Mouse (Mus musculus) spleen, adult 18-20 months (tissue): Measurements from ENCODE around the gene Hist1h2bc.
"Not testable (repeated sequence)": the region's sequence is repeated elsewhere in the genome, so short reads cannot be mapped to it uniquely, and the experiment has no call there.

Experiments
- DNase-seq, 2 experiments: peaks; one replicate each; pipeline ENCODE4 v3.0.0; 2022; ENCODE audit warnings: mixed read lengths in 2 of 2

Gene Hist1h2bc

GRCm38 (mm10) chr13:23699767-23700166, 15.8 kb downstream of the Hist1h2bc start:
- no peak for DNase-seq

DNA sequence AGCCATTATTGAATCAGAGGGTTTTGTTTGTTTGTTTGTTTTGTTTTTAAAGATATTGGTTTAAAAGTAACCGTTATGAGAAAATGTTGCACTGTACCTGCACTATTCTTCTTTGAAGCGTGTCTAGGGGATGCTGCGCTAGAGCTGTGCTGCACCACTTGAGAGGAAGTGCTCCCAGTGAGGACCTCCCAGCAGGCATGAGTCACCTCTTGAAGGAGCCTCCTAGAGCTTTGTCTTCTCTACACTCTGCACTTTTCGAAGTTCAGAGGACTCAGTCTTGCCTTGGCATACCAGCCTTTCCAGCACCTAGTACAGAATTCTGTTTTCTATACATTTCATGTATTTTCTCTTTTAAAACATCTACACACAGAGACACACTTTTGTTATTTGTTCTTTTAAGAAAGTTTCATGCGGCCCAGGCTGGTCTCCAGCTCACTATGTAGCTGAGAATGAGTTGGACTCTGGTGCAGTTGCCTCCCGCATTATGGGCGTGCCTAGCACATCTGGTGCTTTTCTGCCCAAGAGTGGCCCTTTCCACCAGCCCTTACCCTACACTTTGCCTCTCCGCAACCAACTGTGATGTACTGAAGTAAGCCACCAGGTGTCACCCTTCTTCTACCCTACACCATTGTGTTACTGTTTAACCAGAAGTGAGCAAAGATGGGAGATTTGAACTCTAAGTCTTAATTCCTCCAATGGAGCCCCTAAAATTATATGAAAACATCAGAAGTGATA, 17.0 kb downstream of the Hist1h2bc start:
- peak; percentile 54 to 65 for DNase-seq

DNA sequence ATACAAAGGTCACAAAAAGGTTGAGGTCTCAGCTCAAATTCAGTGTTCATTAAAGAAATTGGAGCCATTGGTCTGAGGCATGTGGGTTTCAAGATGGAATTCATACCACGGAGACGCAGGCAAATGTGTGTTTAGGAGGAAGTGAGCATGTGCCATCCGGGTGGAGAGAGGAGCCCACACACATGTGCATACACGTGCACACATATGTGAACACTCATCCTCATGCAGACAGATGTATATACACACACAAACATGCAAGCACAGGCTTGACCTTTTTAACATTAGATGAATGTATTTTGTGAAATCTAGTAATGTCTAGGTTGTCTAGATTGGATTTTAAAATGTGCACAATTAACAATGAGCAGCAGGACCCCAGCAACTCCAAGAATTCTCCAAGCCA, 18.2 kb downstream of the Hist1h2bc start:
- no peak for DNase-seq

GRCm38 (mm10) chr13:23702801-23703200, 18.8 kb downstream of the Hist1h2bc start:
- DNase-seq, result not testable (repeated sequence)

DNA sequence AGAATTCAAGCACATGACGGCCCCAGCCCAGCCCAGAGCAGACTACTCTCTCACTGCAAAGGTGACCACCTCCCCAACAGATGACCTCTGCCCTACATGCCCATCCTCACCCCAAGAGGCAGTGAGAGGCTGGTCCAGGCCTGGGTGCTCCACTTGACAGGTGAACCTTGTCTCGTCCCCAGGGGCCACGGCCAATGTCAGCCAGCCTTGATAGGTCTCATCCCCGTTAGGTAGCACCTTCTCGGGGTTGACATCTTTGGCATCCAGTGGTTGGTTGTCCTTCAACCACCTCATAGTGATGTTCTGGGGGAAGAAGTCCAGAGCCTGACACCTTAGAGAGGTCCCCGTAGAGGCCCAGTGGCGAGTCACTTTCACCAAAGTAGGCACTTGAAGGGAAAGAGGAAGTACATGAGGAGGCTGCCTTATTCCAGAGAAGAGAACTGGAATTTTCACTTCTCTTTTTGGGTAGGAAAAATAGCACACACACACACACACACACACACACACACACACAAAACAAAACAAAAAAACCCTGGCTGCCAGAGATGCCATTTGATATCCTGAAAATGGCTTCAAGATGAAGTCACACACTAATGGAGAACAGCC, 21.9 kb downstream of the Hist1h2bc start:
- no peak for DNase-seq

DNA sequence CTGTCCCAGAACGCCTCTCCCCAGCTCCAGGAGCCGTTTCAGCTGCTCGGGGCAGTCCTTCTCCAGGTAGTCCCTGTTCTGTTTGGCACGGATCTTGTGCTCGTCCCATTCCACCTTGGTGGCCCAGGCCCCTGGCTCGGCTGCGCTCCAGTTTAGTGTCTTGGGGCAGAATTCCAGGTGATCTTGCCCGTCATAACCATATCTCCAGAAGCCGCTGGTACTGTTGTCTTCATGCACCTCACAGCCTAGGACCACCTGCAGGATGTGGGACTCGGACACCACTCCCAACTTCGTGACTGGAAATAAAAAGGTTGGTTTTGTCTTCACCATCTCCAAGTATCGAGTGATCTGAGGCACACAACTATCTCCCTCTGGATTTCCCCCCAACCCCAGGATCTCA, 22.8 kb downstream of the Hist1h2bc start:
- no peak for DNase-seq

DNA sequence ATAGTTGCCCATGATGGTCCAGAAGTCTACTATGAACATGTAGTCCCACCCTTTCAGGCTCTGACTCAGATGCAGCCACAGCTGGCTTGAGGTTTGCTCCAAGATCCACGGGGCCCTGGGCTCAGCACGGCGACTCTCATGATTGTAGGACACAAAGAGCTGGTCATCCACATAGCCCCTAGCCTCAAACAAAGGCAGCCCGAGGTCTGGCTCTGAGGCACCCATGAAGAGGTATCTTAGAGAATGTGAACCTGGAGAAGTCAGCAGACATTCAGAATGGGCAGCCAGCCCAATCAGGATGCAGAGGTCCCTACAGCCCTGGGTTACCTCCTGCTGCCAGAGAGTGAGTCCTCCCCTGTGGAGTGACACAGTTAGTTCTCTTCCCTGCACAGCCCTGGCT, 24.0 kb downstream of the Hist1h2bc start:
- no peak for DNase-seq

DNA sequence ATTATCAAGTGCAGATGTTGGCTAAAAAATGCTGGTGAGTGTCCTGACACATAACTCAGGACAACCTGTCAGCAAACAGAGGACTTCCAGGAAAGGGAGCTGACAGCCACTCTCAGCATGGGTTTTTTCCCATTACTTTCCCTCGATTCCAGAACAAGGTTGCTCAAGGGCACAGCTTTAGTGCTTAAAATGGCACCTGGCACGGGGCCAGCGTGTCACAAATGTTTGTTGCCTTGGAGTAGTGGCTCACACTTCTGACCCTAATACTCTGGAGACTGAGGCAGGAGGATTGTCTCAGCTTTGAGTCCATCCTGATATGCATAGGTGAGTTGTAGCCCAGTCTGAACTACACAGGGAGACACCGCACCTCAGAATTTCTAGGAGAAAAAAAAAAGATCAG, 24.7 kb downstream of the Hist1h2bc start:
- no peak for DNase-seq

GRCm38 (mm10) chr13:23709714-23710373, 25.8 kb downstream of the Hist1h2bc start:
- no peak for DNase-seq

DNA sequence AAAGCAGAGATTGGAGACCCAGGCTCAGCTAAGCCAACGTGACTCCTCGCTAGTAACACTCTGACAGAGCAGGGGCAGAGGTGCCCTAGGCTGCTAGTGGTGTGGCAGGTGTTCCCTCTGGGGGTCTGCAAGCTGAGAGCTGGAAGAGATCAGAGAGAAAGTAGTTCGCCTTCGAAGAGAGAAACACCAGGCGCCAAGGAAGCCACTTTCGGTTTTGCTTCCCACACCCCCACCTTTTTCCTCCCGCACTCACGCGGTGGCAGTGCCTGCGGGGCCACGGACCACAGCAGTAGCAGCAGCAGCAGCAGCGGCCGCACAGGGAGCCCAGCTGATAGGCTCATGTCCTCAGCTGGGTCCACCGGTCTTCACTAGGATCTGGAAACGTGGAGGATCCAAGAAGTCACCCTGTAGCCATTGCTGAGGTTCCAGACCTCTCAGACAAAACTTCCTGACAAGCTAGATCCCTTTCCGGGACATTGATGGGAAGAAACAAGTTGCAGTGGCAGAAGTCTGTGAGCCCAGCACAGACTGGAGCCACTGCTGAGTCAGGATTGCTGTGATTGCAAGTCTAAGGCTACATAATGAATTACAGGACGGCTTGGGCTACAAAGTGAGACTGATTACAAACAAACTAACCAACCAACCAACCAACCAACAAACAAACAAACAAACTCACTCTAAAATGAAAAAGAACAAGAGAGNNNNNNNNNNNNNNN, 26.5 kb downstream of the Hist1h2bc start, which contains the start of gene Hfe:
Gene Hfe, minus strand, starts transcription at position 481 of the 716 bp plus-strand sequence.
- peak; percentile 38 to 54 for DNase-seq

GRCm38 (mm10) chr13:23716261-23717042, 32.5 kb downstream of the Hist1h2bc start:
- DNase-seq, result no peak

GRCm38 (mm10) chr13:23717176-23717575, 33.2 kb downstream of the Hist1h2bc start:
- DNase-seq, result no peak

DNA sequence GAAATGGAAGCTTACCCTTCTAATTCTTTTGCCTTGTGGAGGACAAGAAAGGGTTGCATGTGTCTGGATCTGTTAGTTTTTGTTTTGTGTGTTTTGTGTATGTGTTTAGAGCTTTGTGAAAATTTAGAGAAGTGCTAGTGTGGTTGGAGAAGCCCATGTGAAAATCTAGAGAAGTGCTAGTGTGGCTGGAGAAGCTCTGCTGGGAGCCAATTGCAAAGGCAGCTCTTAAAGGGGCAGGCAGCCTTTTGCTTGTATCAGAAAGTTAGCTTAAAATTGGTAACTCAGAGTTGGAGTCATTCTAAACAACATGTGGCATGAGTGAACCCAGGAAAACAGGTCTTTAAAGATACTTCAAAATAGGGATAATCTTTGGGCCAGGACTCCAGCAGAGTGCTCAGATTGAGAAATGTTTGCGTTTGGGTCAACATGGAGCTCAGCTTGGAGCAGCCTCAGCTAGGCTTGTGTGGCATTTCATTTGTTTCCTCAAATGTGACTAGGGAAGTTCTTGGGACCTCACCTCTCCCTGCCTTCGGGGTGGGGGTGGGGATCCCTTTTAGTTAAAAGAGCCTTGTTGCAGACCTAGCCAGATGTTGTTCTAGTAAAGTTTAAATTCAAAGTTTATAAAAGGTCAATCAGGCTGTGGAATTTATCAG, 33.7 kb downstream of the Hist1h2bc start:
- not testable (repeated sequence) for DNase-seq

DNA sequence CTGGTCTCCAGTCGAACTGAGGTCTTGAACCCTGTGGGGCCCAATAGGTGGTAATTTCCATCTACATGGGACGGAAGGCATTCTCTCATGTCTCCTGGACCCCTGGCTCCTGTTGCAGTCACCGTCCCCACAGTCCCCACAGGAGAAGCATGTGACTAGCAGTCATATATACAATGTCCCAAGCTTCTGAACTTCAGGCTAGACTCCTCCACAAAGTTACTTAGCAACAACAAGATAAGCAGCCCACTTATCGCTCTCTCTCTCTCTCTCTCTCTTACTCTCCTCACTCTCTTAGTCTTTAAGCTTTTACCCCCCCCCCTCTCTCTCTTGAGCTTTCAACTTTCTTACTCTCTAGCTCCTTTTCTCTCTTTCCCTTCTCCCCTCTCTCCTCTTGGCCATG, 40.2 kb downstream of the Hist1h2bc start:
- DNase-seq, result no peak

DNA sequence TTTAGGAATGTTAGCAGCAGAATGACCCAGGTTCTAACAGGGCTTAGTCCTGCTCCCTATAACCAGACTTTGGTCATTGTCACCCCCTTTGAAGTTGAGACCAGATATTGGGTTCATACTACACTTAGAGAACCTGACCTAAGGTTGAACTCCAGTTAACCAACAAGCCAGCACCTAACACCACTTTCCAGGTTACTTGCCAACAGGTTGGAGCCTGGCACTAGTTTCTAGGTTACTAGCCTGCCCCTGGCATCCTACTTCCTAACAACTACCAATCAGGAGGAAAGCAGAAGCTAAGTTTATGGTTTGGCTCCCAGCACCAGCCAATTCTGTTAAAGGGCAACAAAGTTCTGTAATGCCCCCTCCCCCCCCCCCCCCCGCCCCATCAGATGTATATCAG, 41.2 kb downstream of the Hist1h2bc start:
- DNase-seq, result no peak

DNA sequence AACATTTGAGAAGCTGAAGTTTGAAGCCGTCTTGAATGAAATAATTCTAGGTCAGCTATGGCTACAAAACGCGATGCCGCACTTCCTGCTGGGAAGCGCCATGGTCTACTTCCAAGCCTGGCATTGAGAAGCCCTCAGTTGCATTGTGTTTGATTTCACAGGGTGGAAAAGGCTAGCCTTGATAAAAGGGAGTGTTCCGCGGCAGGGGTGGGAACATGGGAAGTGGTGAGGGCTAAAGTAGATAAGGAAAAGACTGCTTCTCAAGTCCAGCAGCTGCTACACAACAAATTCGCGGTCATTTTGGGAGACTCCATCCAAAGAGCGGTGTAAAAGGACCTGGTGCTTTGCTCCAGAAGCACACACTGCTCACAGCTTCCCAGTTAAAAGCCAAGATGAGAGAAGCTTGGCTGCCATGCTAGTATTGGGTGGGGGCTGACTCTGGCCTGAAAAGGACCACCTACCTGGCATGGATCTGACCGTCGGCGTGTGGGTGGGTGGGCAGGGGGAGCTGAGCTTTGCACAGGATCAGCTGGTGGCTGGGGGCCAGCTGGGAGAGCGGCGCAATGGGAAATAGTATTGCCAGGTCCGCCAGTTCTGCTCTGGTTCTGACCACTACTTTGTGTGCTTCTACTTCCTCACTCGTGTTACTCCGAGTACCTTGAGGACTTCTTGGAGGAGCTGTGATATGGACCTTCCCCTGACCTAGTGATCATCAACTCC, 44.6 kb downstream of the Hist1h2bc start:
- no peak for DNase-seq

DNA sequence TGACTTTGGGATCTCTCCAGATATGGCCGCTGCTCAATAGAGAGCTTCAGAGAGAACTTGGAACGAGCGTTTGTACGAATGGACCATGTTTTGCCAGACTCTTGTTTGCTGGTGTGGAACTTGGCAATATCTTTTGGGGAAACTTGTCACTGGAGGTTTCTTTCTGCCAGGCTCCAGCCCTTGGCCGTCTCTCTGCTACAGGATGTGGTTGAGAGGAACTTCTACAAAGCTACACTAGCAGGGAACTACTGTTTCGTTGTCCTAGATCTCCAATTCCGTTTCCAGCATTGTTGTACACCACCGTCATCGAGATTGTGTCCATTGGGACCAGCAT, 45.2 kb downstream of the Hist1h2bc start:
- no peak for DNase-seq

DNA sequence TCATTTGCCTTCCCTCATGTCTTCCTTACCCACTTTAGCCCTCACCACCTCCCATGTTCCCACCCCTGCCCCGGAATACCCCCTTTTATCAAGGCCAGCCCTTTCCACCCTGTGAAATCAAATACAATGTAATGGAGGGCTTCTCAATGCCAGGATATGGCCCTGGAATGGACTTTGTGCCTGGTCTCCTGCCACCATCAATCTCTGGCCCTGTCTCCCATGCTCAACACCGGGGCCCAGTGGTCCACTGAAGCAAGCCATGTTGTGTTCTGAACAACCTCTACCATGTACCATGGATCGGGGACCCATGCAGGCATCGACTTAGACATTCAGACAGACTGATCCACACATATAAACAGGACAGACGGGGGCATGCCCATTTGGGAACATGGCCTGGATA, 45.7 kb downstream of the Hist1h2bc start:
- DNase-seq, result no peak

DNA sequence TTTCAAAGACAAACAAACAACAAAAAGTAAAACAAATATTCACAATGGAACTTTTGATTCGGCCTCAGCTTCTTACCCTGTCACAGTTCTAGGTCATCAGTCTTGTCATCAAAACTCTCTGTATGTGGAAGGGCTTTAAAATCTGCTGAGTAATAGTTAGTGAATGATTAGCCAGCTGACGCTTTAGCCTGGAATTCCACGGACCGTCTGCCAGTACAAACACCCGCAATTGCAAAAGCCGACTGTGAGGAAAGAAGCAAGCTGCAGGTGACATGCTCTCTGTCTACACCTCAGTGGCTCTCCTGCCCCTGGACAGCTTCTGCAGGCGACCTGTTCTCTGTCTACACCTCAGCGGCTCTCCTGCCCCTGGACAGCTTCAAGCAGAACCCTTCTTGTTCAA, 46.5 kb downstream of the Hist1h2bc start:
- no peak for DNase-seq

DNA sequence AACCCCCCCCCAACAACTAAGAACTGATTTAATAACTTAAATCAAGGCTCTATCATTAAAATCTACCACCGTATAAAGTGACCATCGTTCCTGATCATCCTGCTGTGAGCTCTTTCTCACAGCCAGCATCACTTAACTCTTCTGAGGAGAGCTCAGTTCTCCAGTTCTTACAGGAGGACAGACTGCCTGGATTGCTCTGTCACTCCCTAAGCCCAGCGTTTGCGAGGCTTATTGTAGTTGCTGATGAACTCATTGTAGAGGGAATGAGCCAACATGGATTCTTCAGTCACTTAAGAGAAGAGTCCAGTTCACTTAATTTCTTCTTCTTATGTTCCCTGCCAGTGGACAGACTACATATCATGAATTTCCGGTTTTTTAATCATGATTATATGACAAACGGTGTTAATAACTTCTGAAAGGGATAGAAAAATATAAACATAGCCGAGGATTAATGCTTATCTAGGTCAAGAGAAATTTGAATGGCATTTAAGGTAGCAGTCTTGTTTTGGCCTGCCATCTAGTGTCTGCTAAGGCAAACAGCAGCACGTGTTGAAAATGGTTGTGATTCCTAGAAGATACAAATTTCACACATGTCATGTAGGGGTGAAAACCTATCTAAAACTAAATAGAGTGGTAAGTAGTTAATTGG, 48.3 kb downstream of the Hist1h2bc start:
- no peak for DNase-seq

GRCm38 (mm10) chr13:23737091-23737490, 53.1 kb downstream of the Hist1h2bc start:
- DNase-seq, result no peak
